Mouse (Mus musculus) liver, embryonic 16.5 days (tissue): Measurements from ENCODE around the gene Zfp978. TPM values are rescaled to one million over a fixed set of nuclear protein-coding genes. Genes with fewer than 3 reads are reported as not detected.
"Not testable (repeated sequence)": the region's sequence is repeated elsewhere in the genome, so short reads cannot be mapped to it uniquely, and the experiment has no call there.

Experiments used
- ATAC-seq: fragments of 200-750 bp; cut with Nextera tagmentation; 2 replicates; pipeline ENCODE4 v1.8.0; 2017; ENCODE audit warnings: low read depth, mild to moderate bottlenecking, moderate number of reproducible peaks, moderate library complexity
- H3K27ac ChIP-seq: fragments of 300-500 bp; sonication (generic); 2 replicates; pipeline ENCODE4 v1.5.1; 2014; ENCODE audit warnings: mild to moderate bottlenecking, low read length
- H3K27me3 ChIP-seq: fragments of 300-500 bp; sonication (generic); 2 replicates; pipeline ENCODE4 v1.6.1; 2014; ENCODE audit warnings: low read depth, low read length, mixed read lengths; ENCODE audit not compliant: control insufficient read depth, insufficient read depth
- H3K36me3 ChIP-seq: fragments of 300-500 bp; sonication (generic); 2 replicates; pipeline ENCODE4 v1.6.1; 2014; ENCODE audit warnings: mild to moderate bottlenecking; ENCODE audit not compliant: control insufficient read depth, insufficient read depth
- H3K4me1 ChIP-seq: fragments of 300-500 bp; sonication (generic); 2 replicates; pipeline ENCODE4 v1.6.1; 2014; ENCODE audit warnings: low read depth, low read length, mixed read lengths; ENCODE audit not compliant: control insufficient read depth
- H3K4me2 ChIP-seq: fragments of 300-500 bp; sonication (generic); 2 replicates; pipeline ENCODE4 v1.6.1; 2014; ENCODE audit warnings: low read depth, low read length, mixed read lengths
- H3K4me3 ChIP-seq: fragments of 300-500 bp; sonication (generic); 2 replicates; pipeline ENCODE4 v1.5.1; 2014; ENCODE audit warnings: low read depth, mild to moderate bottlenecking, low read length
- H3K9ac ChIP-seq: fragments of 300-500 bp; sonication (generic); 2 replicates; pipeline ENCODE4 v1.6.1; 2014; ENCODE audit warnings: low read depth, low read length
- H3K9me3 ChIP-seq: fragments of 300-500 bp; sonication (generic); replicated peaks from 2 replicates; pipeline ENCODE4 v1.6.1; 2016; ENCODE audit warnings: low read length; ENCODE audit not compliant: control insufficient read depth
- WGBS: fragments of 180-500 bp; shearing (Covaris S2); extraction: QIAGEN DNeasy Blood & Tissue Kit; methylation state at CpG from one replicate; pipeline ENCODE4 v1.1.7; 2014; ENCODE audit not compliant: insufficient replicate concordance; 5-methylcytosine and 5-hydroxymethylcytosine counted together
- polyA plus RNA-seq: library from polyadenylated mRNA; unstranded; fragments of >200 nt; fragmentation: Nextera tagmentation; extraction: Ambion mirVana; gene quantifications from 2 replicates; pipeline ENCODE4 v1.2.1, GENCODE M21; 2015

Gene Zfp978
- polyA plus RNA-seq, result 0.07 TPM in 1 of 2 replicates, not detected in the other

- not testable (repeated sequence) for H3K27ac ChIP-seq, H3K9me3 ChIP-seq, H3K36me3 ChIP-seq, H3K9ac ChIP-seq, ATAC-seq, H3K4me1 ChIP-seq, H3K27me3 ChIP-seq, H3K4me3 ChIP-seq, H3K4me2 ChIP-seq
- no CpG with 5 or more reads among the region's 6 CpGs for WGBS
These were observed at the start of gene Zfp978 for GRCm38 (mm10) chr4:147361003-147361402. Zfp978 (plus strand) TSS chr4:147361303.

GRCm38 (mm10) chr4:147335036-147335690 is 25.9 kb upstream of the Zfp978 start:
- 70% methylated on average over 2 of the region's 2 CpGs for WGBS
- peak; percentile 37 for ATAC-seq
- H3K4me2 ChIP-seq, H3K27ac ChIP-seq, H3K36me3 ChIP-seq, H3K9ac ChIP-seq, H3K4me1 ChIP-seq, H3K27me3 ChIP-seq, H3K4me3 ChIP-seq: not testable (repeated sequence)
- peaks cover 27% of the 10 kb centered on the region for H3K9me3 ChIP-seq

- WGBS, result 31% methylated on average over 1 of the region's 1 CpGs
- H3K4me1 ChIP-seq, H3K4me2 ChIP-seq, H3K27ac ChIP-seq, H3K36me3 ChIP-seq, H3K4me3 ChIP-seq, H3K9ac ChIP-seq, H3K27me3 ChIP-seq: not testable (repeated sequence)
- ATAC-seq, result peak; percentile 28
- peaks cover 28% of the 10 kb centered on the region for H3K9me3 ChIP-seq
These were observed 25.3 kb upstream of the Zfp978 start for GRCm38 (mm10) chr4:147335691-147336367.

GRCm38 (mm10) chr4:147336368-147337195 is 24.5 kb upstream of the Zfp978 start:
- H3K4me3 ChIP-seq, H3K27me3 ChIP-seq, H3K4me2 ChIP-seq, H3K36me3 ChIP-seq, H3K9ac ChIP-seq, H3K27ac ChIP-seq, H3K4me1 ChIP-seq: not testable (repeated sequence)
- 43% methylated on average over 6 of the region's 6 CpGs for WGBS
- peaks cover 29% of the 10 kb centered on the region for H3K9me3 ChIP-seq
- ATAC-seq, result peak; percentile 51; the same call in 1 of the 2 replicates

GRCm38 (mm10) chr4:147337520-147337919 is 23.6 kb upstream of the Zfp978 start:
- ATAC-seq, H3K9ac ChIP-seq, H3K4me1 ChIP-seq, H3K36me3 ChIP-seq, H3K4me2 ChIP-seq, H3K4me3 ChIP-seq, H3K27ac ChIP-seq, H3K27me3 ChIP-seq: not testable (repeated sequence)
- peaks cover 29% of the 10 kb centered on the region for H3K9me3 ChIP-seq
- 62% methylated on average over 2 of the region's 2 CpGs for WGBS

- ATAC-seq, result no peak
- 49% methylated on average over 5 of the region's 5 CpGs for WGBS
- no peak overlapping the region for H3K4me3 ChIP-seq
- H3K4me2 ChIP-seq, result no peak overlapping the region
- no peaks in the 10 kb centered on the region for H3K4me1 ChIP-seq
- H3K36me3 ChIP-seq, result no peaks in the 10 kb centered on the region
- no peak overlapping the region for H3K27ac ChIP-seq
- H3K9ac ChIP-seq, result no peak overlapping the region
- H3K9me3 ChIP-seq, result peaks cover 31% of the 10 kb centered on the region
- no peaks in the 10 kb centered on the region for H3K27me3 ChIP-seq
These were observed 23.0 kb upstream of the Zfp978 start for GRCm38 (mm10) chr4:147338032-147338610.

GRCm38 (mm10) chr4:147338706-147339105 is 22.4 kb upstream of the Zfp978 start:
- H3K36me3 ChIP-seq, H3K9ac ChIP-seq, H3K4me3 ChIP-seq, ATAC-seq, H3K4me2 ChIP-seq, H3K27ac ChIP-seq, H3K27me3 ChIP-seq, H3K4me1 ChIP-seq: not testable (repeated sequence)
- H3K9me3 ChIP-seq, result peaks cover 35% of the 10 kb centered on the region
- 56% methylated on average over 3 of the region's 3 CpGs for WGBS

- H3K27me3 ChIP-seq, H3K36me3 ChIP-seq, H3K9ac ChIP-seq, H3K4me3 ChIP-seq, H3K27ac ChIP-seq, H3K4me2 ChIP-seq, ATAC-seq, H3K4me1 ChIP-seq: not testable (repeated sequence)
- H3K9me3 ChIP-seq, result peaks cover 35% of the 10 kb centered on the region
- WGBS, result 53% methylated on average over 7 of the region's 7 CpGs
These were observed 21.4 kb upstream of the Zfp978 start for GRCm38 (mm10) chr4:147339601-147340219.
